Mouse (Mus musculus) embryonic facial prominence, embryonic 12.5 days (tissue): Measurements from ENCODE around the gene Rgr. TPM values are rescaled to one million over a fixed set of nuclear protein-coding genes. Genes with fewer than 3 reads are reported as not detected.

Experiments
- ATAC-seq: fragments of 200-750 bp; cut with Nextera tagmentation; 2 replicates; pipeline ENCODE4 v1.8.0; 2017; ENCODE audit not compliant: insufficient number of reproducible peaks, insufficient read depth, low FRiP score, low TSS enrichment
- H3K27ac ChIP-seq: fragments of 300-500 bp; sonication (generic); 2 replicates; pipeline ENCODE4 v1.5.1; 2016; ENCODE audit warnings: mild to moderate bottlenecking
- H3K27me3 ChIP-seq: fragments of 300-500 bp; sonication (generic); 2 replicates; pipeline ENCODE4 v1.6.1; 2016; ENCODE audit warnings: mild to moderate bottlenecking, moderate library complexity
- H3K36me3 ChIP-seq: fragments of 300-500 bp; sonication (generic); 2 replicates; pipeline ENCODE4 v1.6.1; 2016; ENCODE audit warnings: mild to moderate bottlenecking
- H3K4me1 ChIP-seq: fragments of 300-500 bp; sonication (generic); 2 replicates; pipeline ENCODE4 v1.6.1; 2016
- H3K4me2 ChIP-seq: fragments of 300-500 bp; sonication (generic); replicated peaks from 2 replicates; pipeline ENCODE4 v1.6.1; 2016; ENCODE audit warnings: mild to moderate bottlenecking, moderate library complexity
- H3K4me3 ChIP-seq: fragments of 300-500 bp; sonication (generic); 2 replicates; pipeline ENCODE4 v1.5.1; 2016; ENCODE audit warnings: mild to moderate bottlenecking
- H3K9ac ChIP-seq: fragments of 300-500 bp; sonication (generic); 2 replicates; pipeline ENCODE4 v1.6.1; 2016; ENCODE audit warnings: mild to moderate bottlenecking, moderate library complexity
- H3K9me3 ChIP-seq: fragments of 300-500 bp; sonication (generic); 2 replicates; pipeline ENCODE4 v1.6.1; 2016; ENCODE audit warnings: mild to moderate bottlenecking, moderate library complexity
- WGBS: fragments of 180-500 bp; shearing (Covaris S2); methylation state at CpG from one replicate; pipeline ENCODE4 v1.1.7; 2016; 5-methylcytosine and 5-hydroxymethylcytosine counted together
- polyA plus RNA-seq: library from polyadenylated mRNA; unstranded; fragments of >200 nt; fragmentation: Nextera tagmentation; extraction: Ambion mirVana; gene quantifications from 2 replicates; pipeline ENCODE4 v1.2.1, GENCODE M21; 2016

Rgr gene
- polyA plus RNA-seq, 1 experiment from 2014 or later: not detected

DNA sequence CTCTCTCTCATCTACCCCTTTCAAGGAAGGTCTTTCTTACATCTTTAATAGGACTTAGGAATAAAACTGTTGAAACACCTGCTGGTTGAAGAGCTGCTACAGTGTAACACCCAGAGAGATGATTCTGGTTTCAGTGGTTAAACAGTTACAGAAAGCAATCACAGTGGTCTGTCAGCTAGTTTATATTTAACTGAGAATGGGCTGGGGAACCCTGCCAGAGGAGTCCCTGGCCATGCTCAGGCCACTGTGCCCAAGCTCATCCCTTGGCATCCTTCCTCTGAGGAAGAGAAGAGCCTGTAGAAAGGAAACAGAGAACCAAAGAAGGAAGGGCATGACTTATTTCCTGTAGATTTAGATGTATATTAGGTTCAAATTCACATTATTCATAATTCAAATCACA, 59.0 kb downstream of the Rgr start:
- no peak overlapping the region for H3K4me2 ChIP-seq
- H3K4me1 ChIP-seq: no peaks in the 10 kb centered on the region
- no peaks in the 10 kb centered on the region for H3K36me3 ChIP-seq
- no peaks in the 10 kb centered on the region for H3K9me3 ChIP-seq
- no peak for ATAC-seq
- no peak overlapping the region for H3K4me3 ChIP-seq
- no peak overlapping the region for H3K9ac ChIP-seq
- no peak overlapping the region for H3K27ac ChIP-seq
- H3K27me3 ChIP-seq: no peaks in the 10 kb centered on the region

GRCm38 (mm10) chr14:36985693-36986092, 63.1 kb downstream of the Rgr start:
- 83% methylated on average over 3 of the region's 3 CpGs for WGBS
- ATAC-seq: no peak
- H3K36me3 ChIP-seq: no peaks in the 10 kb centered on the region
- no peak overlapping the region for H3K4me3 ChIP-seq
- no peaks in the 10 kb centered on the region for H3K27me3 ChIP-seq
- H3K4me2 ChIP-seq: no peak overlapping the region
- H3K9ac ChIP-seq: no peak overlapping the region
- H3K9me3 ChIP-seq: no peaks in the 10 kb centered on the region
- no peak overlapping the region for H3K27ac ChIP-seq
- H3K4me1 ChIP-seq: no peaks in the 10 kb centered on the region

Other genes starting within 250 kb of the Rgr start
- gene Ccser2, start 80.2 kb downstream of the Rgr start, polyA plus RNA-seq: 44.9 and 48.5 TPM in 2 replicates
- not detected in 2 replicates for gene Lrit1, start 5.9 kb upstream of the Rgr start, polyA plus RNA-seq
- not detected in 2 replicates for gene Lrit2, start 19.0 kb upstream of the Rgr start, polyA plus RNA-seq
- 2.3 and 2.9 TPM in 2 replicates for gene Cdhr1, start 49.4 kb upstream of the Rgr start, polyA plus RNA-seq
- gene 2610528A11Rik, start 65.1 kb upstream of the Rgr start, polyA plus RNA-seq: 0.32 TPM in 1 of 2 replicates, not detected in the other
- gene Ghitm, start 86.3 kb upstream of the Rgr start, polyA plus RNA-seq: 177 TPM in 2 replicates